Mouse (Mus musculus) urinary bladder, postnatal 0 days (tissue): Measurements from ENCODE around the gene Dyrk3. TPM values are rescaled to one million over a fixed set of nuclear protein-coding genes. Genes with fewer than 3 reads are reported as not detected.

Experiments
- polyA plus RNA-seq: library from polyadenylated mRNA; unstranded; fragments of >200 nt; fragmentation: Nextera tagmentation; extraction: Ambion mirVana; gene quantifications from 2 replicates; pipeline ENCODE4 v1.2.1, GENCODE M21; 2015

Dyrk3 gene
- polyA plus RNA-seq: 1.0 and 1.7 TPM in 2 replicates

DNA sequence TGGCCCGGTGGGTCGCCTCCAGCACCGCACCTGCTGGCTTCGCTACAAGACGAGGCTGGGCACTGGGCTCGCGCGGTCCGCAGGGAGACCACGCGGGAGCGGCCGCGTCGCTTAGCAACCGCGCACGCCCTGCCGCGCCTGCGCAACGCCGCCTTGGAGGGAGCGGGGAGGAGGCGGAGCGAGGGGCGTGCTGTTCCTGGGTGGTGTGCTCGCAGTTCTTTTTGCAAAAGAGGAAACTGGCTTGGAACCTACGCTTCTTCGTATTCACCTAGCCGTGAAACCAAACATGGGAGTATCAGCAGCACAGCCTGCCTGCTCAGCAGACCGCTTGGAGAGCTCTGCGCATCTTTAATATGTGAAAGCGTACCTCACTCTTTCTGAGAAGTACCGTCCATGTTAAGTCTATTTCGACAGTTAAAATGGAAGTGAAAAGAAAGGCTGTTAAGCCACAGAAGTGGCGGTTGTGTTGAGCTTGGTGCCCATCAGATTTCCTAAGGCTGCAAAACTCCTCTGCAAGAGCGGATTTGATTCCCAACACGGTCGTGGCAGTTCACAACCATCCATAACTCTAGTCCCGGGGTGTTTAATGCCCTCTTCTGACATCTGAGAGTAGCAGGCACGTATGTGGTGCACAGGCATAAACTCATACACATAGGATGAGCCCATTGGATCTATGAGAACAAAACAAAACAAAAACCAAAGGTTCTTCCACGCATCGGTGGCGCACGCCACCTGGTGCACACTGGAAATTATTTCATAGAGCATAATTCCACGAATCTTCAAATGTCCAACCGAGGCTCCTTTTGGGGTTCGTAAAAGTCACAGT is at the start of gene Dyrk3:
Gene Dyrk3, minus strand, starts transcription at position 150 of the 826 bp plus-strand sequence.

DNA sequence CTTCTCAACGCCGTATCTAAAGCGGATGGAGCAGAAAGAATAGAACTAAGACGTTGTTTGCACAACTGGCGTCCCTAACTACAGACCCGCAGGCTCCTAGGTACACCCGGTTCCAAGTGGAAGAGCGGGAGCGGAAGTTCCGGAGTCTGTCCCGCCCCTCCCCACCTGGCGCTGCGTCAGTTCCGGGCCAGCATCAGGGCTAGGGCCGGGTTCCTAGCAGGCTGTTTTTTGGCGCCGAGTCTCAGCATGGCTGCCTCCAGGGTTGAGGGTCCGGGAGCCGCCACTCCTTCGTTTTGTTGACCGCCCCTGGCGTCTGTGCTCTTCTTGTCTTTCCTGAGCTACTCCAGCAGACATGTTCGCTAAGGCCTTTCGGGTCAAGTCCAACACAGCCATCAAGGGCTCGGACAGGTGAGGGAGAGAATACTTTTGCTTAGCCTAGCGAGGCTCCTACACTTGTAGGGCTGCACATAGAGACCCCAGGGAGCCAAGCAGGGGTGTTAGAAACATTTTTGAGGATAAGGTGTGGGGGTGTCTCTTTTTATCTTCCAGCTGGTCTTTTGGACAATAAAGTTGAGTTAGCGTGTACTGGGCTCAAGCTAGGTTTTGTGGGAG is 15.0 kb upstream of the Dyrk3 start, which contains the start of gene Eif2d:
Gene Eif2d, plus strand, starts transcription at position 164 of the 612 bp plus-strand sequence.

DNA sequence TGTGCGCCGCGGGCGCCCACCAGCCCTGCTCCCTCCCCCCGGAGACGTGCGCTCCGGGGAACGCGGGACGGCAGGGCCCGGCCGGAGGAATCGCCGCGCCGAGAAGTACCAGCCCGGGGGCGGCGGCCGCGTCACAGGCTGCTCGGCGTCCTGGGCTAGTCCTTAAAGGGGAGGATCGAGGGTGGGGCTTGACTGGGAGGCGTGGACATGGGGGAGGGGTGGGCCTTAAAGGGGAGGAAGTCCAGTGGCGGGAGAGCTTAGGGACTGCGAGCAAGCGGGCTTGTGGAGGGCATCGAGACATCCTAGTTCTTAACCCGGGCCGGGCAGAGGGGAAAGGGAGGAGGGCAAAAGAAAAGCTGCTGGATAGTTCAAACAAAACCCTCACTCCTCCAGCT is 40.4 kb downstream of the Dyrk3 start, which contains the start of gene Mapkapk2:
Gene Mapkapk2, minus strand, starts transcription at position 127 of the 395 bp plus-strand sequence.

Other genes starting within 250 kb of the Dyrk3 start
- not detected in 2 replicates for gene Il20, start 226.9 kb downstream of the Dyrk3 start, polyA plus RNA-seq
- gene Il19, start 198.2 kb downstream of the Dyrk3 start, polyA plus RNA-seq: not detected in 2 replicates
- 0.12 and 0.24 TPM in 2 replicates for gene Il10, start 118.5 kb downstream of the Dyrk3 start, polyA plus RNA-seq
- 90.5 and 95.5 TPM in 2 replicates for gene Mapkapk2, start 40.5 kb downstream of the Dyrk3 start, polyA plus RNA-seq
- gene Eif2d, start 14.8 kb upstream of the Dyrk3 start, polyA plus RNA-seq: 39.5 and 41.0 TPM in 2 replicates
- 3.0 and 5.3 TPM in 2 replicates for gene Rassf5, start 106.9 kb upstream of the Dyrk3 start, polyA plus RNA-seq
- gene Ikbke, start 141.3 kb upstream of the Dyrk3 start, polyA plus RNA-seq: 5.5 and 7.4 TPM in 2 replicates